Mouse (Mus musculus) CH12.LX (cell line): ENCODE data around the gene Olfr506.

ENCODE experiments used
- CTCF ChIP-seq, 2 experiments: IDR thresholded peaks in 1 of 2; conservative IDR thresholded peaks in 1 of 2; 2 replicates each; pipeline ENCODE4 v1.5.1; 2011 to 2012; ENCODE audit warnings: low read depth in 2 of 2, low read length in 2 of 2, improper control_type of control experiment in 1 of 2, inconsistent platforms in 1 of 2, mild to moderate bottlenecking in 1 of 2, moderate library complexity in 1 of 2
- ELF1 ChIP-seq: IDR thresholded peaks from 2 replicates; pipeline ENCODE4 v1.6.1; 2014; ENCODE audit warnings: low read depth, mild to moderate bottlenecking, inconsistent platforms, low read length, improper control_type of control experiment
- GABPA ChIP-seq: IDR thresholded peaks from 2 replicates; pipeline ENCODE4 v1.6.1; 2012; ENCODE audit warnings: low read depth, low read length, improper control_type of control experiment, inconsistent platforms; ENCODE audit not compliant: insufficient replicate concordance
- POLR2A ChIP-seq: IDR thresholded peaks from 2 replicates; pipeline ENCODE4 v1.6.1; 2011; ENCODE audit warnings: low read depth, mild to moderate bottlenecking, improper control_type of control experiment, low read length
- USF2 ChIP-seq: conservative IDR thresholded peaks from 2 replicates; pipeline ENCODE4 v1.6.1; 2011; ENCODE audit warnings: low read depth, low read length, improper control_type of control experiment
- ZNF384 ChIP-seq: IDR thresholded peaks from 2 replicates; pipeline ENCODE4 v1.6.1; 2012; ENCODE audit warnings: low read depth, low read length, improper control_type of control experiment, inconsistent platforms

DNA sequence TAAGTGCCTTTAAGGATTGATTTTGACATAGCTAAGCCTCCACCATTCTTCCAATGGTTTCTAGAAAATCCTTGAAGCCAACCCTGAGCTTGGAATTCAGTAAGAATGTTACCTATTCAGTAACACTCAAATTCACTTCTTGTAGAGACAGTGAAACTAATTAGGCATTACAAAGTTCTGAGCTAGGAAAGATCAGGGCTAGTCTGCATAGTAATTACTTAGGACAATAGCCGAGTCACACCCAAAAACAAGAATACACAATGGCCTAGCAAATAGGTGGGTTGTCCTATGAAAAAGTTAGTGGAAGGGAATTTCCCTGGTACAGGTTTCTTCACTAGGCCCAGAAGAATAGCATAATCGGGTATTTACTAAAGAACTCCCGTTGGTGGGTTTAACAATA lies 51.8 kb downstream of the Olfr506 start:
- TF ChIP-seq POLR2A (no peak), ELF1 (no peak), ZNF384 (no peak), USF2 (no peak), GABPA (no peak), CTCF (conservative IDR thresholded peaks at IDR 0.05 in 1 of 2, IDR thresholded peaks at IDR 0.05 in 1 of 2; ENCODE audit: low read depth in 2 of 2, low read length in 2 of 2) (no peak)
